Mouse (Mus musculus) MN1 (cell line): Measurements from ENCODE around the gene Dnajb13.
A peak's percentile ranks its signal among the peaks of the same experiment; 100 is the strongest.

Experiments
- DNase-seq: peaks from one replicate; pipeline ENCODE4 v3.0.0-alpha.2; 2016; ENCODE audit warnings: low spot score

The Dnajb13 gene

GRCm38 (mm10) chr7:100514573-100514972, at the start of gene Dnajb13:
Dnajb13 (minus strand) TSS chr7:100514960.
- DNase-seq: peak; percentile 58

- DNase-seq: peak; percentile 62
Measured at GRCm38 (mm10) chr7:100561861-100562587, 47.3 kb upstream of the Dnajb13 start.

GRCm38 (mm10) chr7:100559331-100559730, 44.6 kb upstream of the Dnajb13 start:
- DNase-seq: no peak

GRCm38 (mm10) chr7:100557241-100557640, 42.5 kb upstream of the Dnajb13 start:
- peak; percentile 34 for DNase-seq

GRCm38 (mm10) chr7:100555431-100555951, 40.7 kb upstream of the Dnajb13 start:
- DNase-seq: no peak

- DNase-seq: no peak
Measured at GRCm38 (mm10) chr7:100554939-100555338, 40.2 kb upstream of the Dnajb13 start.

GRCm38 (mm10) chr7:100550338-100551007, 35.7 kb upstream of the Dnajb13 start:
- peak; percentile 63 for DNase-seq

GRCm38 (mm10) chr7:100549796-100550195, 35.0 kb upstream of the Dnajb13 start:
- DNase-seq: no peak

- DNase-seq: peak; percentile 77
Measured at GRCm38 (mm10) chr7:100547631-100548030, 32.9 kb upstream of the Dnajb13 start.

- no peak for DNase-seq
Measured at GRCm38 (mm10) chr7:100544437-100544836, 29.7 kb upstream of the Dnajb13 start.

GRCm38 (mm10) chr7:100539516-100539915, 24.8 kb upstream of the Dnajb13 start:
- DNase-seq: no peak

GRCm38 (mm10) chr7:100537519-100537902, 22.8 kb upstream of the Dnajb13 start:
- DNase-seq: no peak

GRCm38 (mm10) chr7:100536804-100537518, 22.2 kb upstream of the Dnajb13 start, which contains the start of gene Coa4:
Coa4 (plus strand) TSS chr7:100537071.
- peak; percentile 94 for DNase-seq

GRCm38 (mm10) chr7:100535831-100536230, 21.1 kb upstream of the Dnajb13 start:
- DNase-seq: no peak

- DNase-seq: no peak
Measured at GRCm38 (mm10) chr7:100534216-100534615, 19.5 kb upstream of the Dnajb13 start.

- no peak for DNase-seq
Measured at GRCm38 (mm10) chr7:100533503-100533902, 18.7 kb upstream of the Dnajb13 start.

GRCm38 (mm10) chr7:100530766-100531165, 16.0 kb upstream of the Dnajb13 start:
- no peak for DNase-seq

GRCm38 (mm10) chr7:100524669-100525068, 9.9 kb upstream of the Dnajb13 start:
- no peak for DNase-seq

GRCm38 (mm10) chr7:100522222-100522621, 7.5 kb upstream of the Dnajb13 start:
- no peak for DNase-seq

- DNase-seq: peak; percentile 82
Measured at GRCm38 (mm10) chr7:100520663-100521285, 6.0 kb upstream of the Dnajb13 start.

- no peak for DNase-seq
Measured at GRCm38 (mm10) chr7:100520204-100520603, 5.4 kb upstream of the Dnajb13 start.

- DNase-seq: no peak
Measured at GRCm38 (mm10) chr7:100511602-100512001, 3.2 kb downstream of the Dnajb13 start.
